Mouse (Mus musculus) monocyte, adult 5-6 weeks (primary cell): ENCODE results near the gene Sox15. TPM values are rescaled to one million over a fixed set of nuclear protein-coding genes. Genes with fewer than 3 reads are reported as not detected.
"Not testable (repeated sequence)": the region's sequence is repeated elsewhere in the genome, so short reads cannot be mapped to it uniquely, and the experiment has no call there.

ENCODE experiments used
- ATAC-seq: fragments of 153-309, 156-312 bp; replicated peaks from 2 replicates; pipeline ENCODE4 v1.8.0; 2017; ENCODE audit warnings: mild to moderate bottlenecking; ENCODE audit not compliant: low TSS enrichment, insufficient number of reproducible peaks, severe bottlenecking, poor library complexity, low FRiP score
- total RNA-seq: library from RNA; stranded (forward); fragments of 200-1000, 200-491, 200-594 nt; gene quantifications from 3 replicates; pipeline ENCODE4 v1.2.3, GENCODE M21; 2017

The Sox15 gene
- total RNA-seq, 1 experiment from 2014 or later = 4.1 TPM

DNA sequence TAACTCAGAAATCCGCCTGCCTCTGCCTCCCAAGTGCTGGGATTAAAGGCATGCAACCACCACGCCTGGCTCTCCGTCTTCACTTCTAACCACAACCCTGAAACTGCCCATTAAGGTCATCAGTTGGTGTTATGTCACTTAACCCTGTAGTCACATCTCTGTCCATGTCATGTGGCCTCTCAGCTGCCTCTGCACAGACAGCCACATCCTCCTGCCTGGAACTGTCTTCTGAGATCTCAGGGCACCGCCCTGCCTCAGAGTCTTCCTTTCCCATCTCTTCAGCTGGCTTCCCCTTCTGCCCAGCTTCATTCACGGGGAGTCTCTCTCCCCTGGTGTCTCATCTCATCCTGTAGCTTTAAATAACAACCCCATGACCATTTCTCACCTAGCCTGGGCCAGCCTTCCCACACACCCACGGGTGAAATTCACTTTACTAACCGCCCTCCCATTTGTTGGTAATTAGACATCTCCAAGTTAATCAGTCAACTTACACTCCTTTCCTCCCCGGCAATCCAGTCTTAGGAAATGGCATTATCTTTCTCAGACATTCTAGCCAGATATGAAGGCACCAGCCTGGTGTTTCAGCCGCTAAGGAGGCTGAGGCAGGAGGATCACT is 37.2 kb downstream of the Sox15 start:
- ATAC-seq = peak; percentile 92

- no peak for ATAC-seq
Observed at GRCm38 (mm10) chr11:69692863-69693262, 37.7 kb downstream of the Sox15 start.

- ATAC-seq = no peak
Observed at GRCm38 (mm10) chr11:69693421-69693965, 38.4 kb downstream of the Sox15 start.

DNA sequence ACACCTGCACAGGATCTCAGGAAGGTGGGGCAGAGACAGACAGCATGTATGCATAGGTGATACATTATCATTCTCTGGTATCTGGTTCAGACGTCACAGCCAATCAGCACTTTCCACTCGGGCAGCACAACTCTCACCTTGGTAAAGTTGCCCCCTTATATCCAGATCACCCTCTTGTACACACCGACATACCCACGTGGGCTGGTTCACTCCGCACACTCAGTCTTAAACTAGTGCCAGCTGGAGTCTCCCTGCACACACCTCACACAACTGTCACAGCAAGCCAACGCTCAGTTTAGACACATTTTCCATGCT is 39.9 kb downstream of the Sox15 start:
- no peak for ATAC-seq

- peak; percentile 78 for ATAC-seq
Observed at GRCm38 (mm10) chr11:69695361-69696181, 40.5 kb downstream of the Sox15 start, which contains the start of the genes Tnfsf12 and Tnfsfm13. Gene Tnfsf12, minus strand, starts transcription at chr11:69695849. Gene Tnfsfm13, minus strand, starts transcription at chr11:69696098.

- no peak for ATAC-seq
Observed at GRCm38 (mm10) chr11:69697396-69697795, 42.3 kb downstream of the Sox15 start.

DNA sequence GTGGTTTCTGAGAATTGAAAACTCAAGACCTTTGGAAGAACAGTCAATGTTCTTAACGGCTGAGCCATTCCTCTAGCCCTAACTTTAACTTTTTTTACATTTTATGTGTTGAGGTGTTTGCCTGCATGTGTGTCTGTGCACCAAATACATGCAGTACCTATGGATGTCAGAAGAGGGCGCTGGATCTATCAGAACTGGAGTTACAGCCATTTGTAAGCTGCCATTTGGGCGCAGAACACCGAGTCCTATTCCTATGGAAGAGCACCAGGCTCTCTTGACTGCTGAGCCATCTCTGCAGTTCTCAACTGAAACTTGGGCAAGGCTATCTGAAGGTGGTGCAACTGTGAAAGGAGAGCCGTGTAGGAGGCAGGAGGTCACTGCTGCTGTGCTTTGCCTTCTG is 43.5 kb downstream of the Sox15 start:
- ATAC-seq = no peak

- no peak for ATAC-seq
Observed at GRCm38 (mm10) chr11:69699595-69699994, 44.5 kb downstream of the Sox15 start.

GRCm38 (mm10) chr11:69702886-69703285 is 47.8 kb downstream of the Sox15 start:
- ATAC-seq = not testable (repeated sequence)

GRCm38 (mm10) chr11:69703381-69703780 is 48.3 kb downstream of the Sox15 start:
- ATAC-seq = not testable (repeated sequence)

GRCm38 (mm10) chr11:69703814-69704612 is 48.9 kb downstream of the Sox15 start:
- ATAC-seq = no peak

- ATAC-seq = no peak
Observed at GRCm38 (mm10) chr11:69704613-69705010, 49.5 kb downstream of the Sox15 start.

Other genes with a start within 250 kb of the Sox15 start
- 14.3 to 27.5 TPM (median 16.8 TPM) in 3 replicates for gene Kdm6b, start 241.6 kb upstream of the Sox15 start, total RNA-seq
- 1.4 to 6.4 TPM (median 4.7 TPM) in 3 replicates for gene Dnah2, start 106.2 kb upstream of the Sox15 start, total RNA-seq
- 0.49 to 0.96 TPM in 2 of 3 replicates, not detected in the other for gene Efnb3, start 95.1 kb upstream of the Sox15 start, total RNA-seq
- gene Wrap53, start 75.1 kb upstream of the Sox15 start, total RNA-seq = 2.8 to 9.4 TPM (median 3.8 TPM) in 3 replicates
- gene Trp53, start 75.0 kb upstream of the Sox15 start, total RNA-seq = 11.9 to 26.9 TPM (median 24.5 TPM) in 3 replicates
- gene Atp1b2, start 49.4 kb upstream of the Sox15 start, total RNA-seq = not detected in 3 replicates
- not detected in 3 replicates for gene Shbg, start 37.4 kb upstream of the Sox15 start, total RNA-seq
- 0.67 TPM in 1 of 3 replicates, not detected in the others for gene Sat2, start 33.3 kb upstream of the Sox15 start, total RNA-seq
- gene Fxr2, start 22.3 kb upstream of the Sox15 start, total RNA-seq = 64.6 to 83.5 TPM (median 67.9 TPM) in 3 replicates
- gene Mpdu1, start 7.3 kb downstream of the Sox15 start, total RNA-seq = 32.9 to 56.3 TPM (median 49.2 TPM) in 3 replicates
- 203 to 221 TPM (median 207 TPM) in 3 replicates for gene Cd68, start 10.8 kb downstream of the Sox15 start, total RNA-seq
- gene Eif4a1, start 17.1 kb downstream of the Sox15 start, total RNA-seq = 597 to 694 TPM (median 633 TPM) in 3 replicates
- 67.5 to 144 TPM (median 118 TPM) in 3 replicates for gene Senp3, start 26.8 kb downstream of the Sox15 start, total RNA-seq
- 40.3 to 90.5 TPM (median 78.8 TPM) in 3 replicates for gene Tnfsf13, start 30.5 kb downstream of the Sox15 start, total RNA-seq
- 2.5 to 23.1 TPM (median 10.7 TPM) in 3 replicates for gene Tnfsf12, start 40.5 kb downstream of the Sox15 start, total RNA-seq
- 23.9 to 50.5 TPM (median 24.3 TPM) in 3 replicates for gene Tnfsfm13, start 40.8 kb downstream of the Sox15 start, total RNA-seq
- 21.5 to 120 TPM (median 48.7 TPM) in 3 replicates for gene Polr2a, start 103.3 kb downstream of the Sox15 start, total RNA-seq
- not detected in 3 replicates for gene Slc35g3, start 106.7 kb downstream of the Sox15 start, total RNA-seq
- gene Zbtb4, start 110.6 kb downstream of the Sox15 start, total RNA-seq = 6.6 to 23.7 TPM (median 7.7 TPM) in 3 replicates
- gene Chrnb1, start 140.6 kb downstream of the Sox15 start, total RNA-seq = 2.3 to 5.8 TPM (median 2.7 TPM) in 3 replicates
- 0.64 TPM in 1 of 3 replicates, not detected in the others for gene Fgf11, start 146.5 kb downstream of the Sox15 start, total RNA-seq
- gene Tmem102, start 150.3 kb downstream of the Sox15 start, total RNA-seq = not detected in 3 replicates
- gene Gm39566, start 160.0 kb downstream of the Sox15 start, total RNA-seq = not detected in 3 replicates
- gene Spem2, start 163.2 kb downstream of the Sox15 start, total RNA-seq = 0.29 TPM in 1 of 3 replicates, not detected in the others
- not detected in 3 replicates for gene Spem1, start 166.9 kb downstream of the Sox15 start, total RNA-seq
- gene Nlgn2, start 182.5 kb downstream of the Sox15 start, total RNA-seq = 0.10 to 0.29 TPM (median 0.11 TPM) in 3 replicates
- gene Tmem256, start 183.2 kb downstream of the Sox15 start, total RNA-seq = 35.3 to 85.7 TPM (median 75.7 TPM) in 3 replicates
- 0.53 to 3.8 TPM (median 2.8 TPM) in 3 replicates for gene Plscr3, start 191.1 kb downstream of the Sox15 start, total RNA-seq
- gene Tnk1, start 203.4 kb downstream of the Sox15 start, total RNA-seq = not detected in 3 replicates
- not detected in 3 replicates for gene Tmem95, start 222.7 kb downstream of the Sox15 start, total RNA-seq
- 1.6 to 9.9 TPM (median 2.5 TPM) in 3 replicates for gene Kctd11, start 226.1 kb downstream of the Sox15 start, total RNA-seq
- gene Acap1, start 240.2 kb downstream of the Sox15 start, total RNA-seq = 83.6 to 201 TPM (median 84.0 TPM) in 3 replicates
- gene 2810408A11Rik, start 245.7 kb downstream of the Sox15 start, total RNA-seq = 0.87 TPM in 1 of 3 replicates, not detected in the others
- gene Neurl4, start 245.8 kb downstream of the Sox15 start, total RNA-seq = 16.1 to 57.8 TPM (median 24.6 TPM) in 3 replicates